Mouse (Mus musculus): ENCODE data around the gene D630003M21Rik. TPM values are rescaled to one million over a fixed set of nuclear protein-coding genes. Genes with fewer than 3 reads are reported as not detected.

The D630003M21Rik gene
- polyA plus RNA-seq, 1 experiment from 2014 or later = 9.1 TPM

DNA sequence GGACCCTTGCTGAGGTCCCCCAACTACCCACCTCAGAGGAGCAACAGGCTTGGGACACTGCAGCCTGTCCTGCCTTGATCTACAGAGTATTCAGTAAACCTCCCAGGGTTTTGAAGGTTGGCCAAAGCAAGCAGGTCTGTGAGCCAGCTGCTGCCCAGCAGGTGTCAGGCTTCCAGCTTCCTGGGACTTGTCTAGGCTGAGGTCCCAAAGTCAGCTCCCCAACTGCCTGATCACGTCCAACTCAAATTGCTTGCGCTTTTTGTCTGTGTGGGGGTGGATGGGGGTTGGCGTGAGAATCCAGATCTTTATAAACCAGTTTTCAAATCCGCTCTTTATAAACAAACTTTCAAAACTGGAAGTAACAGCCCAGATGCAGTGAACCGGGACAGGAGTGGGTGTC lies 3.7 kb downstream of the D630003M21Rik start:
- no peak for ATAC-seq (ENCODE audit: insufficient read depth)
- Histone ChIP-seq H3K9ac (no peak overlapping the region), H3K4me2 (no peak overlapping the region), H3K27me3 (ENCODE audit: insufficient read depth, low read length) (no peaks in the 10 kb centered on the region), H3K36me3 (ENCODE audit: insufficient read depth) (no peaks in the 10 kb centered on the region), H3K4me1 (ENCODE audit: insufficient read depth) (peaks cover 14% of the 10 kb centered on the region), H3K27ac (ENCODE audit: low read depth) (no peak overlapping the region), H3K4me3 (ENCODE audit: low read depth, low read length) (no peak overlapping the region), H3K9me3 (ENCODE audit: low read depth, low read length) (no peaks in the 10 kb centered on the region)
- WGBS = 50% methylated on average over 5 of the region's 5 CpGs
- peak; percentile 41; the same call in 1 of the 2 replicates for TF ChIP-seq CTCF (IDR thresholded peaks at IDR 0.05; ENCODE audit: low read depth)
- DNase-seq = peak; percentile 55

DNA sequence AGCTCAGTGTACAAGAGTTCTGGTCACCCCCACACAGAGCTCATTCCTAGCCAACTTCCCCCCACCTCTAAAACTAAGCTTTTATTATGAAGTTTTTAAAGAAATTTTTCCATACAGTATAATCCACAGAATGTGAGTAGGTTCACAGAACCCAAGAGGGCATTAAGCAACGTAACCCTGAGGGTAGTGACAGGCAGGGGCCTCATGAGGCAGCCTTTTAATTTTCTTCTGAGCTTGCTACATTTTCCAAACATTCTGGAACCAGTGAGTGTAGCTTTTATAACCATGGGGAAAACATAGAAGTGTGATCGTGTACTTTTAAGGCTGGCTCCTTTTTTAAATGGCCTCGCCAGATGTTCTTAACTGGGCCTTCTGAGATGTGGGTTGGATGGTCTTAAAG lies 5.5 kb downstream of the D630003M21Rik start:
- no peak for ATAC-seq (ENCODE audit: insufficient read depth)
- 66% methylated on average over 3 of the region's 3 CpGs for WGBS

DNA sequence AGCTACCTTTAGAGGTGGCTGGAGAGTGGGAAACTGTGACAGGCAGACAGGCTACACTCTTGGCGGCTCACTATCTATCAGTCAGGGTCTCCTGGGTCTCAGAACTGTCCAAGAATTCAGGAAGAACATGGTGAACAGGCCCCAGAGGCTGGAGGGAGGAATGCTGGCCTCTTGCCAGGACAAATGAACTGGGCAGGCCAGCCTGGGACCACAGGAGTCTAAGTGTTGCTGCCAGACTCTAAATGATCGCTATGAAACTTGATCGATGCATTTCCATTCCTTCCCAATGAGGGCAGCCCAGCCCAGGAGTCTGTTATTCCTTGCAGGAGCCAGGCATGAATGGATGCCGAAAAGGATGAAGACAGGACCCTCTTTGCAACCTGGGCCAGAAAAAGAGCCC lies 6.4 kb downstream of the D630003M21Rik start:
- TF ChIP-seq CTCF (IDR thresholded peaks at IDR 0.05; ENCODE audit: low read depth) = no peak
- no peaks in the 10 kb centered on the region for H3K27me3 ChIP-seq (ENCODE audit: insufficient read depth, low read length)
- WGBS = 27% methylated on average over 4 of the region's 4 CpGs
- H3K27ac ChIP-seq (ENCODE audit: low read depth) = peak overlapping the region; percentile 38; the same call in 1 of the 2 replicates
- H3K9me3 ChIP-seq (ENCODE audit: low read depth, low read length) = no peaks in the 10 kb centered on the region
- H3K4me2 ChIP-seq = no peak overlapping the region
- no peak overlapping the region for H3K9ac ChIP-seq
- H3K4me1 ChIP-seq (ENCODE audit: insufficient read depth) = peaks cover 9% of the 10 kb centered on the region
- DNase-seq (peak; percentile 75), ATAC-seq (ENCODE audit: insufficient read depth) (peak; percentile 78)
- H3K4me3 ChIP-seq (ENCODE audit: low read depth, low read length) = no peak overlapping the region
- H3K36me3 ChIP-seq (ENCODE audit: insufficient read depth) = no peaks in the 10 kb centered on the region

More for the DNA sequence above, 5.5 kb downstream of the D630003M21Rik start:
- Histone ChIP-seq H3K27me3 (ENCODE audit: insufficient read depth, low read length) (no peaks in the 10 kb centered on the region), H3K9me3 (ENCODE audit: low read depth, low read length) (no peaks in the 10 kb centered on the region), H3K27ac (ENCODE audit: low read depth) (no peak overlapping the region), H3K4me2 (no peak overlapping the region), H3K4me1 (ENCODE audit: insufficient read depth) (peaks cover 9% of the 10 kb centered on the region), H3K36me3 (ENCODE audit: insufficient read depth) (no peaks in the 10 kb centered on the region), H3K4me3 (ENCODE audit: low read depth, low read length) (no peak overlapping the region), H3K9ac (no peak overlapping the region)
- DNase-seq = no peak
- TF ChIP-seq CTCF (IDR thresholded peaks at IDR 0.05; ENCODE audit: low read depth) = no peak

DNA sequence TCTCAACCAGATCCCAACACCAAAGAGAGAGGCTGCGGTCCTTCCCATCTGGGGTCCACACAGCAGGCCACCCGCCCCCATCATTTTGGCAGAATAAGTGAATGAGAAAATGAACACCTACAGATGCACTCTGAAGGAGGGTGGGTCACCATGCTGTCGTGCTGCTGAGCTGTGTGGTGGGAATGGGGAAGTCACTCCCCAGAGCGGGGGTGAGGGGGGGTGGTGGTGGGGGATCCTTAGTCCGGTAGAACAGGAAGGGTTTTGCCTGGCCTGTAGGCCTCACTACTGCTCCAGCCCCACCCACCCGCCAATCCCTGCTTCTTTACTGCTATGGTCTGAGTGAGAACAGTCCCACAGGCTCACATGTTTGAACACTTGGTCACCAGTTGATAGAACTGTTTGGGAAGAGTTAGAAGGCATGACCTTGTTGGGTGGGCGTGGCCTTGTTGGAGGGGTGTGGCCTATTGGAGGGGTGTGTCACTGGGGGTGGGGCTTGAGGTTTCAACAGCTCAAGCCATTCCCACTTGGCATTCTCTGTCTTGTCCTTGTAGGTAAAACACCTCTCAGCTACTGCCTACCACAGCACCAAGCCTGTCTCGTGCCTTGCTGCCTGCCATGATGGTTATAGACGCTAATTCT lies 7.5 kb downstream of the D630003M21Rik start:
- Histone ChIP-seq H3K4me2 (no peak overlapping the region), H3K27me3 (ENCODE audit: insufficient read depth, low read length) (no peaks in the 10 kb centered on the region), H3K36me3 (ENCODE audit: insufficient read depth) (0 out of 2 replicates have a peak, but pooled peaks cover 5% of the 10 kb centered on the region), H3K4me1 (ENCODE audit: insufficient read depth) (peaks cover 9% of the 10 kb centered on the region), H3K9ac (no peak overlapping the region), H3K9me3 (ENCODE audit: low read depth, low read length) (no peaks in the 10 kb centered on the region), H3K27ac (ENCODE audit: low read depth) (no peak overlapping the region), H3K4me3 (ENCODE audit: low read depth, low read length) (no peak overlapping the region)
- no peak for ATAC-seq (ENCODE audit: insufficient read depth)
- 86% methylated on average over 9 of the region's 9 CpGs for WGBS
- DNase-seq = no peak
- no peak for TF ChIP-seq CTCF (IDR thresholded peaks at IDR 0.05; ENCODE audit: low read depth)

DNA sequence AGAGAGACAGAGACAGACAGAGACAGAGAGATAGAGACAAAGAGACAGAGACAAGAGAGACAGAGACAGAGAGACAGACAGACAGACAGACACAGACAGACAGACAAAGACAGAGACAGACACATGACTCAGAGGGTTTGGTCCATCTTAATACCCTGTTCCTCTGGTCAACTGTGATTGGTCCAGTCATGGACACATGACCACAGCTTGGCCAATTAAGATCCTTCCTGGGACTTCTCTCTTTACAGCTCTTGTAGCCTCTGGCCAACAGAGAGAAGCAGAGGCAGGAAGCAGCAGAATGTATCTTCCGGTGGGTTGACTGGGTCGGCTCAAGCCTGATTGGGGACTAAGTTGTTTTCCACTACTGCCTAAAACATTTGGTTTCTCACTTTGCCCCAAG lies 9.5 kb downstream of the D630003M21Rik start:
- H3K27ac ChIP-seq (ENCODE audit: low read depth) = no peak overlapping the region
- TF ChIP-seq CTCF (IDR thresholded peaks at IDR 0.05; ENCODE audit: low read depth) = no peak
- WGBS = 88% methylated on average over 2 of the region's 2 CpGs
- H3K4me1 ChIP-seq (ENCODE audit: insufficient read depth) = peaks cover 9% of the 10 kb centered on the region
- no peaks in the 10 kb centered on the region for H3K27me3 ChIP-seq (ENCODE audit: insufficient read depth, low read length)
- H3K4me3 ChIP-seq (ENCODE audit: low read depth, low read length) = no peak overlapping the region
- no peaks in the 10 kb centered on the region for H3K9me3 ChIP-seq (ENCODE audit: low read depth, low read length)
- no peak overlapping the region for H3K4me2 ChIP-seq
- DNase-seq (no peak), ATAC-seq (ENCODE audit: insufficient read depth) (no peak)
- H3K36me3 ChIP-seq (ENCODE audit: insufficient read depth) = 0 out of 2 replicates have a peak, but pooled peaks cover 8% of the 10 kb centered on the region
- H3K9ac ChIP-seq = no peak overlapping the region

DNA sequence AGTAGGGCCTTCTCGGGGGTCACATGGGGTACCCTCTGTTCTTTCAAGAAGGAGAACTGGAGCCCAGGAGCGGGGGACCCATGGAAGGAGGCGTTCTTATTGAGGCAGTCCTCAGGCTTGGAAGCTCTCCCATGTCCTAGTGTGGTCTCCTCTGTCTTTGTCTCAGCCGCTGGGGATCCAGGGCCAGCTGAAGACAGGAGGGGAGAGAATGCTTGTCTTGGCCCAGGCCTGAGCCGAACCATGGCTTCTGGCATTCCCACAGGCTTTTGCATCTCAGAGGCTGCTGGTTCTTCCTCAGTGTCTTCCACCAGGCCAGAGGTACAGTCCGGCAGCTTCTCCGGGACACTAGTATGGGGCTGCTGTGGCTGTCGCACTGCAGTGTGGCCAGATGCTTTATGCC lies 12.5 kb downstream of the D630003M21Rik start:
- WGBS = 82% methylated on average over 8 of the region's 8 CpGs
- H3K36me3 ChIP-seq (ENCODE audit: insufficient read depth) = 0 out of 2 replicates have a peak, but pooled peaks cover 10% of the 10 kb centered on the region
- no peak for ATAC-seq (ENCODE audit: insufficient read depth)
- no peaks in the 10 kb centered on the region for H3K9me3 ChIP-seq (ENCODE audit: low read depth, low read length)
- H3K4me1 ChIP-seq (ENCODE audit: insufficient read depth) = peaks cover under 1% of the 10 kb centered on the region; the same call in 1 of the 2 replicates
- DNase-seq = no peak
- no peak overlapping the region for H3K9ac ChIP-seq
- H3K27ac ChIP-seq (ENCODE audit: low read depth) = peak overlapping the region; percentile 43; the same call in 1 of the 2 replicates
- no peak overlapping the region for H3K4me2 ChIP-seq
- no peak overlapping the region for H3K4me3 ChIP-seq (ENCODE audit: low read depth, low read length)
- no peak for TF ChIP-seq CTCF (IDR thresholded peaks at IDR 0.05; ENCODE audit: low read depth)
- H3K27me3 ChIP-seq (ENCODE audit: insufficient read depth, low read length) = no peaks in the 10 kb centered on the region

DNA sequence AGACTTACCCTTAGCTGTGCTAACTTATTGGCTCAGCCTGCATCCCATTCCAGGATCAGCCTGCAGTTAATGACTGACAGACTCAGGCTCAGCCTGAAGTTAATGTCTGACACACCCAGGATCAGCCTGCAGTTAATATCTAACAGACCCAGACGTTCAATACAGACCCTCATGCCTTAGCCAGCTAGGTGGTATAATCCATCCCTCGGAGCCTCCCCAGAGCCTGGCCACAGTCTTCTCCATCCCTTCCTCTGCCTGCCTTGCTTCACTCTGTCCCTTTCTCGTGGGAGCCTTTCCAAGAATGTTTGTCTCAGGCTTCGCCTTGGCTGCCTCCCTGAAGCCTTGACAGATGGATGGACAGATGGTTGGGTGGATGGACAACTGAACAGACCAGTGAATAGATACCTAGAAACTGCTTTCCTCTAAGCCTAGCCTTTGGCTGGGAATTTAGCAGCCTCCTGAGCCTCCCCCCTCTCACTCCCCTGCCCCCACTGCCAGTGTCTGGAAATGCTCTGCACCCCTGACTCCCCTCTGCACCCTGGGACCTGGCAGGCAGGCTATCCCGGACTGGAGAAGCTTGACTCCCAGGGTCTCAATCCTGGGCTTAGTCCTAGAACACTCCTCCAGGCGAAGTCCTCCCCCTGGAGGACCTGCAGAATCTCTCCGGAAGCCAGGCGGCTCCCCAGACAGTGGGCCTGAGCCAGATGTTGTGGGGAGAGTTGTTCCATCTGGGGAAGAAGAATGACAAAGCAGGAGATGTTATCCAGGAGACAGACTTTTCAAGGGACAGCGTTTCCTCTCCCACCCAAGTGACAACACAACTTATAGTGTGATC lies 13.5 kb downstream of the D630003M21Rik start:
- Histone ChIP-seq H3K4me1 (ENCODE audit: insufficient read depth) (peaks cover 5% of the 10 kb centered on the region; the same call in 1 of the 2 replicates), H3K9me3 (ENCODE audit: low read depth, low read length) (no peaks in the 10 kb centered on the region), H3K4me2 (no peak overlapping the region), H3K27me3 (ENCODE audit: insufficient read depth, low read length) (no peaks in the 10 kb centered on the region), H3K27ac (ENCODE audit: low read depth) (peak overlapping the region; percentile 43; the same call in 1 of the 2 replicates), H3K4me3 (ENCODE audit: low read depth, low read length) (no peak overlapping the region), H3K9ac (no peak overlapping the region), H3K36me3 (ENCODE audit: insufficient read depth) (0 out of 2 replicates have a peak, but pooled peaks cover 10% of the 10 kb centered on the region)
- DNase-seq (peak; percentile 73), ATAC-seq (ENCODE audit: insufficient read depth) (0 out of 2 replicates have a peak, but pooled peaks have one; percentile 48)
- WGBS = 32% methylated on average over 9 of the region's 9 CpGs
- no peak for TF ChIP-seq CTCF (IDR thresholded peaks at IDR 0.05; ENCODE audit: low read depth)

Data from lung, embryonic 14.5 days (tissue).